Mouse (Mus musculus) lung, adult 2 months (tissue): Measurements from ENCODE around the gene Cntd1.

Experiments used
- CTCF ChIP-seq: fragments of 200-500 bp; IDR thresholded peaks from 2 replicates; pipeline ENCODE4 v1.5.1; 2011; ENCODE audit warnings: mild to moderate bottlenecking, low read length, control low read depth; ENCODE audit not compliant: insufficient read depth
- POLR2A ChIP-seq: fragments of 200-500 bp; IDR thresholded peaks from 2 replicates; pipeline ENCODE4 v1.6.1; 2011; ENCODE audit warnings: low read depth, mild to moderate bottlenecking, control low read depth, low read length, borderline replicate concordance; ENCODE audit errors: extremely low read depth

DNA sequence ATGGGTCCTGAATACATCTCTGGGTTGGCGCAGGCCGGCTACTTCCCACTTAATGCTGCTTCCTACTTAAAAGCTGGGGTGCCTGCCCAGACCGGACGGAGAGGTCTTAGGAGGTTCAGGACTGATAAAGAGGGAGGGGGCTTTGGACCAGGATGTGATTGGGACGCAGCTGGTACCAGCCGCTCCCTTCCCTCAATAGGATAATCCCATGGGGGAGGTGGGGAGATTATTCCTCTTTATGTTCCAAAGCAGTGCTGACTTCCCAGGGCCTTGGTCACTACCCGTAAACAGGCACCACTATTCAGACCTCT is 32.2 kb upstream of the Cntd1 start:
- no peak for TF ChIP-seq POLR2A
- TF ChIP-seq CTCF = no peak
